Mouse (Mus musculus): ENCODE results near the gene Lrmda.

Gene Lrmda

GRCm38 (mm10) chr14:22323530-22324292, 304.2 kb downstream of the Lrmda start:
- no peak for DNase-seq (ENCODE audit: low spot score in 2 of 2)

GRCm38 (mm10) chr14:22326218-22326964, 306.9 kb downstream of the Lrmda start:
- no peak for DNase-seq (ENCODE audit: low spot score in 2 of 2)

- DNase-seq (ENCODE audit: low spot score in 2 of 2), result no peak
These were observed 309.7 kb downstream of the Lrmda start for GRCm38 (mm10) chr14:22329191-22329590.

GRCm38 (mm10) chr14:22335101-22335820, 315.7 kb downstream of the Lrmda start:
- DNase-seq (ENCODE audit: low spot score in 2 of 2), result no peak

GRCm38 (mm10) chr14:22339176-22339575, 319.7 kb downstream of the Lrmda start:
- DNase-seq (ENCODE audit: low spot score in 2 of 2), result peak; percentile 19 to 37

- no peak for DNase-seq (ENCODE audit: low spot score in 2 of 2)
These were observed 323.8 kb downstream of the Lrmda start for GRCm38 (mm10) chr14:22343357-22343756.

- DNase-seq (ENCODE audit: low spot score in 2 of 2), result no peak
These were observed 325.7 kb downstream of the Lrmda start for GRCm38 (mm10) chr14:22345248-22345647.

GRCm38 (mm10) chr14:22353626-22354025, 334.1 kb downstream of the Lrmda start:
- no peak for DNase-seq (ENCODE audit: low spot score in 2 of 2)

GRCm38 (mm10) chr14:22354769-22355574, 335.5 kb downstream of the Lrmda start:
- DNase-seq (ENCODE audit: low spot score in 2 of 2), result no peak

GRCm38 (mm10) chr14:22357991-22358503, 338.5 kb downstream of the Lrmda start:
- no peak for DNase-seq (ENCODE audit: low spot score in 2 of 2)

GRCm38 (mm10) chr14:22364010-22364748, 344.7 kb downstream of the Lrmda start:
- DNase-seq (ENCODE audit: low spot score in 2 of 2), result peak; percentile 21 to 62

- DNase-seq (ENCODE audit: low spot score in 2 of 2), result peak; percentile 10 to 19
These were observed 345.4 kb downstream of the Lrmda start for GRCm38 (mm10) chr14:22364771-22365355.

GRCm38 (mm10) chr14:22367615-22368014, 348.1 kb downstream of the Lrmda start:
- DNase-seq (ENCODE audit: low spot score in 2 of 2), result no peak

- no peak for DNase-seq (ENCODE audit: low spot score in 2 of 2)
These were observed 351.6 kb downstream of the Lrmda start for GRCm38 (mm10) chr14:22371136-22371535.

- DNase-seq (ENCODE audit: low spot score in 2 of 2), result peak; percentile 7 to 11
These were observed 353.3 kb downstream of the Lrmda start for GRCm38 (mm10) chr14:22372666-22373360.

GRCm38 (mm10) chr14:22373361-22373745, 353.8 kb downstream of the Lrmda start:
- no peak for DNase-seq (ENCODE audit: low spot score in 2 of 2)

- no peak for DNase-seq (ENCODE audit: low spot score in 2 of 2)
These were observed 357.6 kb downstream of the Lrmda start for GRCm38 (mm10) chr14:22377148-22377547.

GRCm38 (mm10) chr14:22382101-22382500, 362.6 kb downstream of the Lrmda start:
- no peak for DNase-seq (ENCODE audit: low spot score in 2 of 2)

GRCm38 (mm10) chr14:22393616-22394015, 374.1 kb downstream of the Lrmda start:
- no peak for DNase-seq (ENCODE audit: low spot score in 2 of 2)

- DNase-seq (ENCODE audit: low spot score in 2 of 2), result no peak
These were observed 382.9 kb downstream of the Lrmda start for GRCm38 (mm10) chr14:22402411-22402810.
